Mouse (Mus musculus) ES-E14 (cell line): ENCODE results near the gene Map3k5. TPM values are rescaled to one million over a fixed set of nuclear protein-coding genes. Genes with fewer than 3 reads are reported as not detected.
A peak's percentile ranks its signal among the peaks of the same experiment; 100 is the strongest.
"Not testable (repeated sequence)": the region's sequence is repeated elsewhere in the genome, so short reads cannot be mapped to it uniquely, and the experiment has no call there.

Experiments used
- DNase-seq: peaks from one replicate; pipeline ENCODE4 v3.0.0-alpha.2; 2013; ENCODE audit warnings: low read depth, low spot score
- H3K27ac ChIP-seq: 2 replicates; pipeline ENCODE4 v1.5.1; 2012; ENCODE audit warnings: low read depth, mild to moderate bottlenecking, low read length, moderate library complexity, mixed read lengths; ENCODE audit not compliant: poor library complexity, insufficient read depth, severe bottlenecking
- H3K36me3 ChIP-seq: 2 replicates; pipeline ENCODE4 v1.6.1; 2012; ENCODE audit warnings: mild to moderate bottlenecking, low read length, moderate library complexity, mixed read lengths; ENCODE audit not compliant: control insufficient read depth, poor library complexity, insufficient read depth, severe bottlenecking
- H3K4me1 ChIP-seq, 2 experiments: fragments of 150-350 bp in 1 of 2; sonication (generic) in 1 of 2; 2 replicates each; pipeline ENCODE4 v1.6.1; 2012; ENCODE audit warnings: low read length in 2 of 2, mild to moderate bottlenecking in 1 of 2, mixed read lengths in 1 of 2; ENCODE audit not compliant: control insufficient read depth in 2 of 2, insufficient read depth in 2 of 2, poor library complexity in 1 of 2
- H3K4me3 ChIP-seq, 2 experiments: fragments of 150-350 bp in 1 of 2; sonication (generic) in 1 of 2; 2 replicates each; pipeline ENCODE4 v1.5.1; 2012; ENCODE audit warnings: low read length in 2 of 2, low read depth in 1 of 2, mild to moderate bottlenecking in 1 of 2, mixed read lengths in 1 of 2; ENCODE audit not compliant: insufficient read depth in 1 of 2, poor library complexity in 1 of 2, severe bottlenecking in 1 of 2
- H3K9ac ChIP-seq: 2 replicates; pipeline ENCODE4 v1.6.1; 2012; ENCODE audit warnings: low read depth, mild to moderate bottlenecking, low read length, mixed read lengths; ENCODE audit not compliant: poor library complexity, insufficient read depth, severe bottlenecking
- H3K9me3 ChIP-seq: fragments of 150-350 bp; sonication (generic); 2 replicates; pipeline ENCODE4 v1.6.1; 2012; ENCODE audit warnings: low read depth, mild to moderate bottlenecking, low read length; ENCODE audit not compliant: control insufficient read depth, insufficient read depth
- CHD2 ChIP-seq: IDR thresholded peaks from 2 replicates; pipeline ENCODE4 v1.6.1; 2014; ENCODE audit warnings: mild to moderate bottlenecking, low read depth, low read length, inconsistent platforms
- HCFC1 ChIP-seq: IDR thresholded peaks from 2 replicates; pipeline ENCODE4 v1.6.1; 2012; ENCODE audit warnings: low read length, inconsistent platforms, borderline replicate concordance; ENCODE audit not compliant: insufficient read depth
- MAFK ChIP-seq: IDR thresholded peaks from 2 replicates; pipeline ENCODE4 v1.6.1; 2014; ENCODE audit warnings: mild to moderate bottlenecking, low read depth, low read length, inconsistent platforms; ENCODE audit not compliant: insufficient read depth
- ZC3H11A ChIP-seq: IDR thresholded peaks from 2 replicates; pipeline ENCODE4 v1.6.1; 2012; ENCODE audit warnings: low read depth, mild to moderate bottlenecking, inconsistent platforms, low read length, borderline replicate concordance
- ZNF384 ChIP-seq: IDR thresholded peaks from 2 replicates; pipeline ENCODE4 v1.6.1; 2012; ENCODE audit warnings: low read depth, low read length, inconsistent platforms
- in situ Hi-C, 2 experiments: fragments of 600-800 bp; cut with MboI; formaldehyde crosslinking; loops; one replicate each; pipeline ENCODE4 v1.15.1; 2025; ENCODE audit warnings: low sequenced_read_pairs in 2 of 2, inconsistent platforms in 1 of 2; ENCODE audit not compliant: unreplicated experiment in 2 of 2
- total RNA-seq: library from RNA; depleted of rRNA; stranded (reverse); fragments of 300-350 nt; gene quantifications from 2 replicates; pipeline ENCODE4 v1.2.3, GENCODE M21; 2012

Gene Map3k5
- total RNA-seq, 1 experiment = 4.7 TPM

- in situ Hi-C loops = no loop called here
- H3K36me3 ChIP-seq = no peaks in the 10 kb centered on the region
- no peaks in the 10 kb centered on the region for H3K9me3 ChIP-seq
- H3K4me1 ChIP-seq = no peaks in the 10 kb centered on the region
- TF ChIP-seq ZNF384 (no peak), ZC3H11A (no peak), HCFC1 (no peak), MAFK (no peak), CHD2 (no peak)
- no peak overlapping the region for H3K27ac ChIP-seq
- no peak overlapping the region for H3K4me3 ChIP-seq
- no peak for DNase-seq
- H3K9ac ChIP-seq = no peak overlapping the region
Observed at GRCm38 (mm10) chr10:19968445-19968844, 34.2 kb downstream of the Map3k5 start.

DNA sequence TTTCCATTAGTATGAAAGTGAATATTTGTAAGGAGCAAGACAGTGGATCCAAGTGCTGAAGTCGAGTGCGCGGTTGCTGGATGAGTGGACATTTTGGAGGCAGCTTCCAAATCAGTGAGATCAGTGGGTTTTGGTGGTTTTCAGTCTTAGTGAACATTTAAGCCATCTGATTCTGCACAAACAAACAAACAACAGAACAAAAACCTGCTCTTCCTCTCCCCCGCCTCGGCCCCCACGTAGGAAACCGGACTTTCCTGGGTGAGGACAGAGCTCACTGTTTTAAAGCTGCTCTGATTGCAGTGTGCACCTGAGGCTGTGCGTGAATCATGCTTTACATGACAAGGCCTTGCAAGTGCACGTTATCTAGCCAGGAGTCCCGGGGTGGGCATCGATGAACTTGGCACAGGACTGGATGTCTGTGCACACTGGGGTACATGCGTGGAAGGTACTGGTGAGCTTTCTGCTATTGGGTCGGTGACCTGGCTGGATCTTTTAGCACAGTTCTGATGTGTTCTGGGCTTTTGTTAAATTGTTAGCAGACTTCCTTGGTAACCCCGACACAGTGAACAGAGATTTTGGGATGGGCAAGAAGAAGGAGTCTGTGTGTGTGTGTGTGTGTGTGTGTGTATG is 35.7 kb downstream of the Map3k5 start:
- Histone ChIP-seq H3K9me3 (no peaks in the 10 kb centered on the region), H3K27ac (no peak overlapping the region), H3K4me3 (no peak overlapping the region), H3K36me3 (no peaks in the 10 kb centered on the region), H3K4me1 (no peaks in the 10 kb centered on the region), H3K9ac (no peak overlapping the region)
- no peak for DNase-seq
- in situ Hi-C loops = no loop called here
- no peak for TF ChIP-seq MAFK
- TF ChIP-seq CHD2 = no peak
- TF ChIP-seq ZC3H11A = no peak
- TF ChIP-seq ZNF384 = no peak
- TF ChIP-seq HCFC1 = no peak

- not testable (repeated sequence) for H3K9ac ChIP-seq
Observed at GRCm38 (mm10) chr10:19971491-19971890, 37.2 kb downstream of the Map3k5 start.

DNA sequence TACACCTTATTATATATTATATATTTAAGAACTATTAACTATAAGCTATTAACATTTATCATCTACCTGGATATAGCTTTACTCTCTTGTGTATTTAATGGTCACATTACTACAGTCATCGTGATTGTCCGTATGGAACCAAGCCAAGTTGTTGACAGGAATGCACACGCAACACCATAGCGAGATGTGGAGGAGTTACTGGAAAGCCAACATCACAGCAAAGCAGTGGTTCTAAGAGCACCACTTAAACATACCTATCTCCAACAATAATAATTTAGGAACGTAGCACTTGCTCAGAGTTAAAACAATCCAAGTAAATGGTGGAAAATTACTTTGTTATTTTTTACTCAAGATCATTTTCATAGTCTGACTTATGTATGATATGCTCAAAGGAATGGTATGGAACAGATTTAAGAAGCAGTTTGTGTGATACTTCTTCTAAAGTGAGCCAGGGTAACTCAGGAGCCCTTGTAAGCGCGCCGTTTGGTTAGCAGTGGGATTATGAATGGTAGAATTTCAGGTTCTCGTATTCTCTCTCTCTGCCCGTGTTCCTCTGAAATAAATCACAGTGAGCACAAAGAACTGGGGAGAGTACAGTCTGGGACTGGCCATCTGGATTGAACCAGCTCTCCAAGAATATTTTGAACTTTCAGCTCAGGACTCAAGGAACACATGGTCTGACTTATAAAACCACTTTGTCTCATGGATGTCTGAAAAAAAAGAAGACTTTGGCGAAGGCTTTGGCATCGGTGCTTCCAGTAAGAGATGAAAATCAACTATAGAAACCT is 39.2 kb downstream of the Map3k5 start:
- Histone ChIP-seq H3K4me3 (no peak overlapping the region), H3K27ac (no peak overlapping the region), H3K4me1 (no peaks in the 10 kb centered on the region), H3K9ac (no peak overlapping the region), H3K9me3 (no peaks in the 10 kb centered on the region), H3K36me3 (no peaks in the 10 kb centered on the region)
- TF ChIP-seq ZNF384 (no peak), CHD2 (no peak), ZC3H11A (no peak), HCFC1 (no peak), MAFK (no peak)
- in situ Hi-C loops = no loop called here
- no peak for DNase-seq

More at GRCm38 (mm10) chr10:19971491-19971890, 37.2 kb downstream of the Map3k5 start:
- H3K4me3 ChIP-seq, DNase-seq, H3K4me1 ChIP-seq, H3K36me3 ChIP-seq, H3K9me3 ChIP-seq, in situ Hi-C loops, H3K27ac ChIP-seq: not testable (repeated sequence)

GRCm38 (mm10) chr10:19977557-19977956 is 43.3 kb downstream of the Map3k5 start:
- H3K9me3 ChIP-seq = no peaks in the 10 kb centered on the region
- in situ Hi-C loops = no loop called here
- H3K4me3 ChIP-seq = no peak overlapping the region
- H3K4me1 ChIP-seq = no peaks in the 10 kb centered on the region
- no peaks in the 10 kb centered on the region for H3K36me3 ChIP-seq
- H3K9ac ChIP-seq = no peak overlapping the region
- peak; percentile 20 for DNase-seq
- TF ChIP-seq ZNF384 (no peak), CHD2 (no peak), MAFK (no peak), ZC3H11A (no peak), HCFC1 (no peak)
- H3K27ac ChIP-seq = no peak overlapping the region
